Mouse (Mus musculus) adrenal gland, postnatal 25 days (tissue): ENCODE measurements at regions not wholly inside any gene's neighbourhood (a gene's known extent, or its start where the extent isn't known, plus 50 kb on each side); places are given as distances from the start of the nearest gene placed in this dataset.

Experiments
- DNase-seq: peaks from one replicate; pipeline ENCODE4 v3.0.0; 2021; ENCODE audit warnings: mixed read lengths

DNA sequence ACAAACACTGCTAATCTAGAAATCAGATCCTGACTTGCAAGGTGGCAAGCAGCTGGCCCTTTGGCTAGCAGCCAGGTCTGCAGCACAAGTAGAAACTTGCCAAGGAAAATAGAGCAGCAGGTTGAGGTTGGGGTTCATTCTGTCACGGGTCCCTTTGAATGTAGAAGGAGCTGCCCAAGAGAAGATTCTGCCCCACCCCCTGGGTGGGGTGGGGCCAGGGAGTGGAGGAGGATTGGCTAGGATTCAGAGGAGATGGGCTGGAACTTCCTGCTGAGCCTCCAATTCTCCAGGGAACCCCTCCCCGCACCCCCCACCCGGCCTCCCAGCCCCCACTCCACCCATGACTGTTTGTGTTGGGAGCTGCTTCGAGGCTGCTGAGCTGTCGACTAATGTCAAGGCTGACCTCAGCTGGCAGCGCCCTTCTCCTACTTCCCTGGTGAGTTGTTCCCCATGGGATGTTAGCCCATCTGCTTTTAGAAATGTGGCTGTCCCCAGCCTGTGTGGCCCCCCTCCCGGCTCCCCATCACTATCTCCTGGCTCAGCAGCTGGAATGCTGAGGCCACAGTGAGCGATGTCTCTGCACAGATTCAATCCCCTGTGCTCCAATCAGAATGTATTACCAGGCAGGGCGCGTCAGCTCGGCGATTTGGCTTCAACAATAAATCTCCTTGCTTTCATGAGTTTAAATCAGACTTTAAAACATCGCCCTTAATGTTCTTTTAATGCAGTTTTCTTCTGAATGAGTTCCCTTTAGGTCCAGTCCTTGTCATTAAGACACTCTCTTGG is 447.8 kb upstream of the Kif2a start:
- peak; percentile 72 for DNase-seq

GRCm38 (mm10) chr13:107462791-107463190 is 440.9 kb upstream of the Kif2a start:
- DNase-seq, result no peak

GRCm38 (mm10) chr13:107461048-107461912 is 439.4 kb upstream of the Kif2a start:
- peak; percentile 41 for DNase-seq

- no peak for DNase-seq
Measured at GRCm38 (mm10) chr13:107458730-107459129, 436.8 kb upstream of the Kif2a start.

DNA sequence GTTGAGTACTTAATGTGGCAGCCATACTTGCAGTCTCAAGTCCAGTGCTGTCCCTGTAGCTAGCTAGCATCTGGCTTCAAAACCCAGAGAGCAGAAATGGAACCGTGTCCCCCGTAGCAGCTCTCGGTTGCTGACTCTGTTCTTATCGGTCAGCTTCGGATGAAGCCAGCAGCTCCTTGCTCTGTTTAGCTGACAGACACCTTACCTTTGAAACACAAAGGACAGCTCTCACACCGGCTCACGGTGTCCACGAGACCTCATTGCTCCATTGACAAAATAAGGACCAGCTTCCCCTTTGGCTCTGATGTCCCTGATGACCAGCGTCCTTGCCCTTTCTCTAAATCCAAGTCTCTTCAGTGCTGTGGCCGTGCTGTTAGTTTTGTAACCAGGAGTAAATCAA is 435.3 kb upstream of the Kif2a start:
- no peak for DNase-seq

DNA sequence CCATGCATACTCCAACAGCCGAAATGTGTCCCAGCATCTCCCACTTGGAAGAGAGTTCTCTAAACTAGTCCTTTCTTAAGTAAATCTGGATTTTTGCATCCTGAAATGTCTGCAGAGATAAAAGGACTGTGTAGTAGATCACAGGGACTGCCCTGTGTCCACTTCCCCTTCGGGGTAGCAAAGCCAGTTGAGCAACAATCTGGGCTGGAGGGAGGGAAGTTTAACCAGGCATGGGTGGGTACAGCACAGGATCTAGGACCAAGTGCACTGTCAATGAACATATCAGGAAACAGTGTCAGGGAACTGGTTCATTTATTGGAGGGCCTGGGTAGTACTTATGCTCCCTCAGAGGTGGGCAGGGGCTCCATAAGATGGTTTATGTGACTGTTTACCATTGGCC is 434.5 kb upstream of the Kif2a start:
- DNase-seq, result no peak

DNA sequence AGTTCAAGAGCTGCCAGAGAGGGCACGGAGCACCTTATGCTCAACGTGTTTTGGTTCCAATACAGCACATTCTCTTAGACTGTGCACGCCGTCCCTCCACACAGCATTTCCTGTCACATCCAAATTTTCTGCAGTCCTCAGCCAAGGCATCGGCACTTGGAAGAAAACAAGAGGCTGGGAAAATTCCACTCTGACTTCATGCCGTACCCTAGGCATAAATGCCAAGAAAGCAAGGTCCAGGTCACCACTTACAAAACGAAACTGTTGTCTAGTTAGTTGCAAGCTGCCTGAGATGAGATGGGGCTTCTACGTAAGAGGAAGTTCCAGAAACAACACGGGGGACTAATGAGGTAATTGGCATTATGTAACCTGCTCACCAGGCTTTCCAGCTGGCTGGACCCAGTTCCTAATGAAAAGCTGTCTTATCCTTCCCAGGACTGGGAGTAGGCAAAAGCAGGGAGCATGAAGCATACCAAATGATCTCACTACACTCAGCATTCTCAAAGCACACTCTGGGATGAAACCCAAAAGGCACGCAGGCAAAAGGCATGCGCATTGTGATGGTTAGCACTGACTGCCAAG is 427.8 kb upstream of the Kif2a start:
- DNase-seq, result peak; percentile 22

- no peak for DNase-seq
Measured at GRCm38 (mm10) chr13:107447813-107448212, 425.9 kb upstream of the Kif2a start.

- DNase-seq, result no peak
Measured at GRCm38 (mm10) chr13:107419363-107420155, 397.6 kb upstream of the Kif2a start.

DNA sequence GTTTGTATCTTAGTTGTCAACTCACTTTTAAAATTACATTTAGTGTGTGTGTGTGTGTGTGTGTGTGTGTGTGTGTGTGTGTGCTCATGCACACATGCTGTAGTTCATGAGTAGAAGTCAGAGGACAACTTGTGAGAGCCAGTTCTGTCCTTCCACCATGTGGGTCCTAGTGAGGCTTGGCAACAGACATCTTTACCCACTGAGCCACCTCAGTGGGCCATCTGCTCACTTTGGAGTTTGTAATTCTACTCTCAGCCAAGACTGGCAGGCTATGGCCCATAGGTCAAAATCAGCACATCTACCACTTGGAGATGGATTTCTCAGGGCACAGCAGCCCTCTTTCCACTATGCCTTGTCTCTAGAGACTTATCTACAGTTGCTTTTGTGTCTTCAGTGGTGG is 388.3 kb upstream of the Kif2a start:
- DNase-seq, result no peak

DNA sequence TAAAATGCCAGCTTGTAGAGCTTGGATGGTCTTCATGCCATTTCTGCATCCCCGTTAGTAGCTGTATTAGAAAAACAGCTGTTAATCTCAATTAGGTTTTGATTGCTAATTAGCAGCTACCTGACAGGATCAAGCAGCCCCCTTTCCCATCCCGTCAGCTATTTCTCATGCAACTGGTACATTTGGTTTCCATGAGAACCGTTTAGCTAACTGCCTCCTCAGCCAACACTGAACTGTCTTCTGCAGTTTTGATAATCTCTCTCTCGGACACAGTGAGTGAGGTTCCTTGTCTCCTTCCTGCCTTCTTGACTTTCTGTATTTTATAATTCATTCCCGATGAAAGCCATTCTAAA is 385.7 kb upstream of the Kif2a start:
- DNase-seq, result no peak

DNA sequence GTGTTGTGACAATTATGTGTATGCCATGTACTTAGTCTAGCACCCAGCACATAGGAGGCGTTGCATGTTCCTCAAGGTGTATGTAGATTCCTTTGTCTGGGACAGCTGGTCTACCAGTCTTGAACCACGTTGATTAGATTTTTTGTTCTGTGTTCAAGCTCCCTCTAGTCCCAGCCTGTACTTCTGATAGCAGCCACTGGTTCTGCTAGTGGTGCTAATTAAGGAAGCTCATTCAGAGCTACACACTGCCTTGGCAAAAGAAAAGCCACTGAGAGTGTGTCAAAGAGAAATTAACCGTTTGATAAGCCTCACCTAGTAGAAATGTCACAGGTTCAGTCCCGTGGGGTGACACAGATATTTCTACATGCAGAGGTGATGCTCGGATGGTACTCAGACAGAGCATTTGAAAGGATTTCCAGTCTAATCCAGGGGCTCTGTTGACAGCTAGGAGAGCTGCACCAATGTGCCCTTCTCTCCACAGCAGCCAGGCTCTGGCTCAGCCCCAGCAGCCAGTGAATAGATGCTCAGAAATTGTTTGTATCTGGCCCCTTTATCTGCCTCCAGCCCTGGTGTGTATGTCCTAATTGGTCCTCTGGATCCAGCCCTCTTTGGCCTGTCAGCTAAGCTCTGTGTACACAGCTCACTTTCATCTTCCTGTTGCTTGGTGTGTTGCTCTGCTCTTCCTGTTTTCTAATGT is 385.2 kb upstream of the Kif2a start:
- DNase-seq, result no peak

DNA sequence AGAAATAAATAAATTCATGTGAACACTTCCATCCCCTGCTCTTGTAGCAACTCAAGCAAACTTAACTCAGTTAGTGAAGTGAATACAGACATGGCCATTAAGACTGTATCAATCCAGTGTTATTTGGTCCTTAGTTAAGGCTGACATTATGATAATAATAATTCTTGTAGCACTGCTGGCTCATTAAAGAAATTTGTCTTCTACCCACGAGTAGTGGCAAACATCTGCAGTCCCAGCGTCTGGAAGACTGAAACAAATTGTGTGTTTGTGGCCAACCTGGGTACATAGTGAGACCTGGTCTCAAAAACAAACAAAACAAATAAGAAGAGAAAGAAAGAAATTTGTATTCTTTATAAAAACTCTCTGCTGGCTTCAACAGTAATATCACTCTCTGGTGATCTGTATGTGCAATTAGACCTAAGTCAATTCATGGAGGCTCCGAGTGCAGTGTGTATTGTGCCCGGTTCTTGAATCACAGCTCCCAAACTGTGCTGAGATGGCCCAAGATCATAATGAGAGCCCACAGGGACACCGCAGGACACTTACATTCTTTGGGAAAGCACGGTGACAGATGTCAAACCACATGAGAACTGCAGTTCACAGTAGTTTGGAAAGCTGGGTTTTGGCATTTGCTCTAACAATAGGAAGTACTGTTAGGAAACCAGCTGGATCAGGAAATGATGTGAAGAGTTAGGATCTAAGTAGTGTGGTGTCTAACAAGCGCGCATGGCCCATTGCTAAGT is 376.9 kb upstream of the Kif2a start:
- DNase-seq, result no peak

GRCm38 (mm10) chr13:107396036-107396435 is 374.1 kb upstream of the Kif2a start:
- no peak for DNase-seq

- no peak for DNase-seq
Measured at GRCm38 (mm10) chr13:107394451-107394850, 372.5 kb upstream of the Kif2a start.

- no peak for DNase-seq
Measured at GRCm38 (mm10) chr13:107389535-107390150, 367.7 kb upstream of the Kif2a start.

GRCm38 (mm10) chr13:107389074-107389473 is 367.1 kb upstream of the Kif2a start:
- no peak for DNase-seq

GRCm38 (mm10) chr13:107378076-107378475 is 356.1 kb upstream of the Kif2a start:
- no peak for DNase-seq

DNA sequence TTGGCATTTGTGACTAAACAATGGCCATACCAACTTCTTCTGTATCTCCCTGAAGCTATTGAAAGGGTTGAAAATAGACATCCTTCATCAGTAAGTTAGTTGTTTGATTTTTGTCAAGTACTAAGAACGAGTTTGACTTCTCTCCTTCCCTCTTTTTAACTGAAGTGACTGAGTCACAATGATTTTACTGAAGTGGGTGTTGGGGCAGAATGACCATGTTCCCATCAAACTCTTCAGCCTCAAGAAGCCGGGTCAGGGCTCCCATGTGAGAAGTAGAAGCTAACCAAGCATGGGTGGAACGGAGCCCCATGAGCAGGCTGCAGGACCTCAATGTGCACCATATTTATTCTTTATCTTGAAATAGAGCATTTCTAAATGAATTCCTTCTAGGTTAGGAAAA is 350.7 kb upstream of the Kif2a start:
- no peak for DNase-seq
